Mouse (Mus musculus): ENCODE data around the gene Pkm.

GRCm38 (mm10) chr9:59684020-59684419 lies 27.9 kb downstream of the Pkm start:
- TF ChIP-seq CTCF (IDR thresholded peaks at IDR 0.05; ENCODE audit: low read depth) (no peak), EP300 (IDR thresholded peaks at IDR 0.05; ENCODE audit: low read depth) (no peak)
